Mouse (Mus musculus) lung, embryonic 15.5 days (tissue): ENCODE measurements around the gene Sergef. TPM values are rescaled to one million over a fixed set of nuclear protein-coding genes. Genes with fewer than 3 reads are reported as not detected.
"Not testable (repeated sequence)": the region's sequence is repeated elsewhere in the genome, so short reads cannot be mapped to it uniquely, and the experiment has no call there.

Experiments
- ATAC-seq: fragments of 200-750 bp; cut with Nextera tagmentation; 2 replicates; pipeline ENCODE4 v1.8.0; 2017; ENCODE audit warnings: moderate number of reproducible peaks, borderline replicate concordance; ENCODE audit not compliant: low FRiP score, low TSS enrichment; ENCODE audit errors: extremely low read depth
- H3K27ac ChIP-seq: fragments of 300-500 bp; sonication (generic); 2 replicates; pipeline ENCODE4 v1.5.1; 2015; ENCODE audit warnings: moderate library complexity, mild to moderate bottlenecking, inconsistent platforms
- H3K27me3 ChIP-seq: fragments of 300-500 bp; sonication (generic); 2 replicates; pipeline ENCODE4 v1.6.1; 2015; ENCODE audit warnings: inconsistent platforms
- H3K36me3 ChIP-seq: fragments of 300-500 bp; sonication (generic); 2 replicates; pipeline ENCODE4 v1.6.1; 2015; ENCODE audit warnings: inconsistent platforms
- H3K4me1 ChIP-seq: fragments of 300-500 bp; sonication (generic); 2 replicates; pipeline ENCODE4 v1.6.1; 2015; ENCODE audit warnings: inconsistent platforms
- H3K4me2 ChIP-seq: fragments of 300-500 bp; sonication (generic); 2 replicates; pipeline ENCODE4 v1.6.1; 2015; ENCODE audit warnings: inconsistent platforms, mild to moderate bottlenecking, moderate library complexity
- H3K4me3 ChIP-seq: fragments of 300-500 bp; sonication (generic); 2 replicates; pipeline ENCODE4 v1.5.1; 2015; ENCODE audit warnings: mild to moderate bottlenecking, inconsistent platforms
- H3K9ac ChIP-seq: fragments of 300-500 bp; sonication (generic); 2 replicates; pipeline ENCODE4 v1.6.1; 2015; ENCODE audit warnings: inconsistent platforms
- H3K9me3 ChIP-seq: fragments of 300-500 bp; sonication (generic); 2 replicates; pipeline ENCODE4 v1.6.1; 2016; ENCODE audit warnings: inconsistent platforms
- WGBS: fragments of 180-500 bp; shearing (Covaris S2); methylation state at CpG from one replicate; pipeline ENCODE4 v1.1.7; 2015; 5-methylcytosine and 5-hydroxymethylcytosine counted together
- polyA plus RNA-seq: library from polyadenylated mRNA; unstranded; fragments of >200 nt; fragmentation: Nextera tagmentation; extraction: Ambion mirVana; gene quantifications from 2 replicates; pipeline ENCODE4 v1.2.1, GENCODE M21; 2015

Gene Sergef
- polyA plus RNA-seq, 1 experiment from 2014 or later, result 13.3 TPM

DNA sequence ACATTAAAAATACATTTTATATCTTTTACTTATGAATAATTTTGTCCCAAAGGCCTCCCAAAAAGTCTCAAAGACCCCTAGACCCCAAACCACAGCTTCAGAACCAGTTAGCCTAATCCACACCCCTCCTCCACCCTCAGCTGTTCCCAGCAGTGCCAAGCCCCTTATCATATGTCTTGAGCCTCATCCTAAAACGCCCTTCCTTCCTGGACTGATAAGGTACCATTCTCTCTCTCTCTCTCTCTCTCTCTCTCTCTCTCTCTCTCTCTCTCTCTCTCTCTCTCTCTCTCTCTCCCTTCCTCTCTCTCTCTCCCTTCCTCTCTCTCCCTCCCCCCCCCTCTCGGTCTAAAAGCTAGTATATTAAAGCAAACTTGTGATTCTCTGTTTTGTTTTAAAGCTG, 12.7 kb upstream of the Sergef start:
- Histone ChIP-seq H3K27ac (no peak overlapping the region), H3K27me3 (no peaks in the 10 kb centered on the region), H3K9me3 (no peaks in the 10 kb centered on the region), H3K4me2 (no peak overlapping the region), H3K9ac (no peak overlapping the region), H3K4me3 (no peak overlapping the region), H3K4me1 (no peaks in the 10 kb centered on the region), H3K36me3 (no peaks in the 10 kb centered on the region)
- WGBS, result 54% methylated on average over 2 of the region's 2 CpGs
- ATAC-seq, result no peak

GRCm38 (mm10) chr7:46650231-46650630, 10.6 kb upstream of the Sergef start:
- H3K36me3 ChIP-seq, H3K9me3 ChIP-seq, H3K27me3 ChIP-seq, H3K27ac ChIP-seq, H3K4me1 ChIP-seq, H3K9ac ChIP-seq, H3K4me2 ChIP-seq, ATAC-seq, H3K4me3 ChIP-seq: not testable (repeated sequence)
- WGBS, result 34% methylated on average over 5 of the region's 5 CpGs

DNA sequence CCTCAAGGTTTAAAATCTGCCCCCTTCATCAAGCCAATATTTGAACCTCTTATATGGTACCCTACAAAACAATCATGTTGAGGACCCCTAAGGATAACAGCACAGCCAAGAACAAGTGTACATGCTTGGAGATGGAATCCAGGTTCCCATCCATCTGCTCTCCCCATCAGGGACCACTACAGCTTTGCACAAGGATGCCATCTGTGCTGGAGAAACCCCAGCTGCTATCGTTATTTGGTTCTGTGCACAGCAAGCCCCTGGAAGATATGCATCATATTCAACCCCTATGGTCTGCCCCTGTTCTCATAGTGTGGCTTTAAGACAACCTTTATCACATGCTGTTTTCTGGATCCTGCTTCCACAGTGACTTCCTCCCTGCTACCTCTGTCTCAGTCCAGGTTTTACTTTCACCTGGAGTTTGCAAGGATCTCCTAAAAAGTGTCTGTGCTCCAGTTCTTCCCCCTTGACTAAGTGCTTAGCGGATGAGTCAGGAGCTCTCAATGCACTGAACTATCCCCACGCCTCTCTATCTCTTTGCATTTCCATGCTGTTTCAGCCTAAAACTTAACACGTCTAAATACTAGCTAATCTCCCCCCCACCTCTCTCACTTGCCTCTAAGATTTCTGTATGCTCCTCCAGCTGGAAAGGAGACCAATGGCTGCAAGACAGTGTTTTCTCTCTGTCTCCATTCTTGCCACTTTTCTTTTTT, 9.0 kb upstream of the Sergef start:
- H3K27ac ChIP-seq, result no peak overlapping the region
- no peak overlapping the region for H3K4me2 ChIP-seq
- H3K4me3 ChIP-seq, result no peak overlapping the region
- WGBS, result 64% methylated on average over 4 of the region's 4 CpGs
- H3K9ac ChIP-seq, result no peak overlapping the region
- no peaks in the 10 kb centered on the region for H3K4me1 ChIP-seq
- no peaks in the 10 kb centered on the region for H3K36me3 ChIP-seq
- no peaks in the 10 kb centered on the region for H3K27me3 ChIP-seq
- ATAC-seq, result no peak
- no peaks in the 10 kb centered on the region for H3K9me3 ChIP-seq

DNA sequence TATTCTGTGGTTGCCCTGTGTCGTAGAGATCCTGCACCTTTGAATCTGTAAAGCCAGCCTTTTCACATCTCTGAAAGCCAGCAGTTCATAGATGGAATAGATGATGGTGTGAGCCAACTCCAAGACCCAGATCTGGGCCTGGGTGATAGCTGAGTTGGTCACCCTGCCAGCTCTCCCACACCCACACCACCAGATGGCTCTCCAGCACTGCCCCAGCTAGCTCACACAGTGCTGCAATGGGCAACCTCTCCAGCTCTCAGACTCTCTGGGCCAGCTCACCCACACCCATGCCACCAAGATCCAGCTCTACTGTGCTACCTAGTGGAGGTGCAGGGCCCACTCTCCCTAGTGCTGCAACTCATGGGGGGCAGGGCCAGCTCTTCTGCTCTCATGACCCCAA, 3.6 kb upstream of the Sergef start:
- no peak overlapping the region for H3K27ac ChIP-seq
- H3K4me1 ChIP-seq, result peaks cover 17% of the 10 kb centered on the region
- 74% methylated on average over 1 of the region's 1 CpGs for WGBS
- no peak overlapping the region for H3K9ac ChIP-seq
- H3K4me2 ChIP-seq, result no peak overlapping the region
- H3K4me3 ChIP-seq, result no peak overlapping the region
- no peaks in the 10 kb centered on the region for H3K36me3 ChIP-seq
- peaks cover 4% of the 10 kb centered on the region; the same call in 1 of the 2 replicates for H3K27me3 ChIP-seq
- H3K9me3 ChIP-seq, result no peaks in the 10 kb centered on the region
- no peak for ATAC-seq

DNA sequence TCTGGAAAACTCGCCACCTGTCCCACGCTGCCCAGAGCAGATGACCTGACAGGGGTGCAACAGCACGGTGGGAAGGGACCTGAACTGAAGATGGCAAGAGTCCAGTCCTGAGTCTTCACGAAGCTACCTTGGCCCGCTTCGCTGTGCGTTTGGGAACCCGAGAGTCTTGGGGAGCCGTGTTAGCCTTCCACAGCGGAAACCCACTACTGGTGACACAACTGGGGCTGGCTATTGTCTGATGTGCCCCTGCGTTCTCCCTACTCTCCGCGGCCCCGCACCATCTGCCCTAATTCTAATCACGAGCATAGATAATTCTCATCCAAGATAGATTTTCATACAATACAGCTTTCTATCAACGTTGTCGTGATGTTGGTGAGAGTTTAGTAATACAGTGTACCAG, 455 bp upstream of the Sergef start:
- H3K4me2 ChIP-seq, result peak overlapping the region; percentile 98
- no peak overlapping the region for H3K27ac ChIP-seq
- WGBS, result 15% methylated on average over 17 of the region's 17 CpGs
- no peak for ATAC-seq
- peak overlapping the region; percentile 79 for H3K9ac ChIP-seq
- peak overlapping the region; percentile 61 for H3K4me3 ChIP-seq
- H3K36me3 ChIP-seq, result no peaks in the 10 kb centered on the region
- H3K4me1 ChIP-seq, result peaks cover 18% of the 10 kb centered on the region
- H3K9me3 ChIP-seq, result no peaks in the 10 kb centered on the region
- H3K27me3 ChIP-seq, result peaks cover 4% of the 10 kb centered on the region; the same call in 1 of the 2 replicates

- WGBS, result 7% methylated on average over 32 of the region's 32 CpGs
- peak overlapping the region; percentile 98 for H3K4me2 ChIP-seq
- peak; percentile 33 for ATAC-seq
- H3K9me3 ChIP-seq, result no peaks in the 10 kb centered on the region
- peak overlapping the region; percentile 79 for H3K9ac ChIP-seq
- peak overlapping the region; percentile 61 for H3K4me3 ChIP-seq
- peak overlapping the region; percentile 48; the same call in 1 of the 2 replicates for H3K27ac ChIP-seq
- peaks cover 4% of the 10 kb centered on the region; the same call in 1 of the 2 replicates for H3K27me3 ChIP-seq
- no peaks in the 10 kb centered on the region for H3K36me3 ChIP-seq
- H3K4me1 ChIP-seq, result peaks cover 18% of the 10 kb centered on the region
These were observed 517 bp downstream of the Sergef start for GRCm38 (mm10) chr7:46638889-46639691.

DNA sequence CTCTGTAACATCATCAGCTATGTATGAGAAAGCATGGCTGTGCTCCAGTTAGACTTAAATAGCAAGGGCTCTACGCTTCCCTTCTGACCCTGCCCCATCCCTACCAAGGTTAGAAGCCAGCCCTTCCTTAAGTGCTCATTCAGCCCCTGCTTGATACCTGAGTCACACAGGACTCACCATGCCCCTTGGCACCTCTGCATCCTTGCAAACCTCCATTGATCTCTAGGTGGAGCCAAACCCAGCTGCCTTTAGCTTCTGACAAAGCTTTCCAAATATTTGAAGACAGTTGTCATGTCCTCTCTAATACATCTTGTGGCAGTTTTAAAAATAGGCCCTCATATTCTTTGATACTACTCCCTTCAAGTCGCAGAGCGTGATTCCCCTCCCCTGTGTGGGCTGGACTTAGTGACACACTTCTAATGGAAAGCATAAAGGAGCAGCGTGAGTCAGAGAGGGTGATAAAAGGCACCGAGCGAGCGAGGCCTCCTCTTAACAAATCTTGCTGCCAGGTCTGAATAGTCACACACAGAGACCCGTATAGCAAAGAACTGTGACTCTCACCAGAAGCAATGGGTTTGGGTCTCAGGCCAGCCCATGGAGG, 11.1 kb downstream of the Sergef start:
- Histone ChIP-seq H3K36me3 (no peaks in the 10 kb centered on the region), H3K27me3 (no peaks in the 10 kb centered on the region), H3K9ac (no peak overlapping the region), H3K4me3 (no peak overlapping the region), H3K9me3 (no peaks in the 10 kb centered on the region), H3K4me2 (no peak overlapping the region), H3K4me1 (no peaks in the 10 kb centered on the region), H3K27ac (no peak overlapping the region)
- 54% methylated on average over 8 of the region's 8 CpGs for WGBS
- ATAC-seq, result 0 out of 2 replicates have a peak, but pooled peaks have one; percentile 11

- H3K9ac ChIP-seq, result no peak overlapping the region
- no peak overlapping the region for H3K4me2 ChIP-seq
- no peak for ATAC-seq
- no peaks in the 10 kb centered on the region for H3K9me3 ChIP-seq
- no peaks in the 10 kb centered on the region for H3K27me3 ChIP-seq
- WGBS, result 75% methylated on average over 2 of the region's 3 CpGs
- H3K4me1 ChIP-seq, result no peaks in the 10 kb centered on the region
- H3K36me3 ChIP-seq, result no peaks in the 10 kb centered on the region
- no peak overlapping the region for H3K4me3 ChIP-seq
- no peak overlapping the region for H3K27ac ChIP-seq
These were observed 15.6 kb downstream of the Sergef start for GRCm38 (mm10) chr7:46623979-46624378.

DNA sequence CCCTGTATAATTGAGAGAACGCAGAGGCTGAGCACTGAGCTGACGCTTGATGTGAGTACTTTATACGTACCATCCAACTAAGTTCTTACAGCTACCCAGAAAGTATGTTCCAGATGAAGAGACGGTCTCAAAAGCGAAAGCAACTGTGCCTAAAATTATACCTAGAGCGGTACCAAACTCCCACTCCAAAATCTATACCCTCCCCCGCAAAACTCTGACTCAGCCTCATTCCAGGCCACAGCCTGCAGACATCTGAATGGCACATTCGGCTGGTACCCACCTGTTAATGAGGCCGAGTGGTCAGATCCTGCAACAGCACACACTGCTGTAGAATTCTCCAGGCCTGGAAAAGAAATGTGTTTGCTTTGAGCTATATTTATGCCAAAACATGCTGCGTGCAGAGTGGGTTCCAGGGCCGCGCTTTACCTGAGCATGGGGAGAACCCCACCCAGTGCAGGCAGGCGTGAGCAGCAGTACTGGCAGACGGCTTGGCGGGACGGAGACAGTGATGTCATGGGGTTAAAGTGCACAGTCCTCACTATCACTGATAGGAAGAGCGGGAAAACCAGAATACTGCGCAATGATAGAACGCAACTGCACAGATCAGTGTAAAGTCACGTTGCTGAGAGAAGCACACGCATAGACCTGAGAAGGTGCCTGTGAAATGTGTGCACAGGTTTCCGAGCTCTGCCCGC, 21.0 kb downstream of the Sergef start:
- peaks cover 14% of the 10 kb centered on the region for H3K4me1 ChIP-seq
- H3K36me3 ChIP-seq, result no peaks in the 10 kb centered on the region
- H3K4me2 ChIP-seq, result no peak overlapping the region
- WGBS, result 87% methylated on average over 23 of the region's 23 CpGs
- no peak for ATAC-seq
- H3K27me3 ChIP-seq, result no peaks in the 10 kb centered on the region
- H3K9me3 ChIP-seq, result no peaks in the 10 kb centered on the region
- no peak overlapping the region for H3K4me3 ChIP-seq
- no peak overlapping the region for H3K9ac ChIP-seq
- H3K27ac ChIP-seq, result no peak overlapping the region

- Histone ChIP-seq H3K9me3 (no peaks in the 10 kb centered on the region), H3K4me1 (peaks cover 33% of the 10 kb centered on the region), H3K27me3 (no peaks in the 10 kb centered on the region), H3K4me2 (no peak overlapping the region), H3K4me3 (no peak overlapping the region), H3K9ac (no peak overlapping the region), H3K36me3 (no peaks in the 10 kb centered on the region), H3K27ac (no peak overlapping the region)
- ATAC-seq, result no peak
- WGBS, result 82% methylated on average over 7 of the region's 7 CpGs
These were observed 23.1 kb downstream of the Sergef start for GRCm38 (mm10) chr7:46616429-46617005.

DNA sequence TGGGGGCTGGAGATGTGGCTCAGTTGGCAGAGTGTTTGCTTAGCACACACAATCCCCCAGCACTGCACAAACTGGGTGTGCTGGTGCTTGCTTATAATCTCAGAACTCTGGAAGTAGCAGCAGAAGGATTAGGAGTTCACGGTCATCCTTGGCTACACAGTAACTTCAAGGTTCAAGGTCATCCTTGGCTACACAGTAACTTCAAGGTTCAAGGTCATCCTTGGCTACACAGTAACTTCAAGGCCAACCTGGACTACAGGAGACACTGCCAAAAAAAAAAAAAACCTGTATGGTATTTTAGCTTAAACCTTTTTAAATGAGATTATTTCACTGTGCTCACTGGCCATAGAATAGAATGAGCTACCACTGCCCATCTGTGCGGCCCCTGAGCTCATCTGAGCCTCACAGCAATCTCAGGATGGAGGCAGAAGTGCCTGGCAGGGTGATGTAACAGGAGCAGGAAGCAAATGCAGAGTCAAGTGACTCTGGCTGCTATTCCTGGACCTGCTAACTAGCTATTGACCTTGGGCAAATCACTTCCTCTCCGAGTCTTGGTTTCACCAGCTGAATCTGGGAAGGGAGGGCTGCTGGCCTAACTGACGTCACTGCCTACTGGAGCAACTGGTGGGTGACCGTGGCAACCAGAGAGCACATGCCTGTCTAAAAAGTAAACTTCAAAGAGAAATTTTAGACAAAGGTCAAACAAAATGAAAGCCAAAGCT, 24.2 kb downstream of the Sergef start:
- Histone ChIP-seq H3K9ac (no peak overlapping the region), H3K27me3 (no peaks in the 10 kb centered on the region), H3K4me1 (peaks cover 35% of the 10 kb centered on the region), H3K36me3 (no peaks in the 10 kb centered on the region), H3K27ac (peak overlapping the region; percentile 36; the same call in 1 of the 2 replicates), H3K4me3 (no peak overlapping the region), H3K4me2 (no peak overlapping the region), H3K9me3 (no peaks in the 10 kb centered on the region)
- 47% methylated on average over 5 of the region's 5 CpGs for WGBS
- ATAC-seq, result no peak
